Mouse (Mus musculus) brain, embryonic 14.5 days (tissue): ENCODE measurements at regions not wholly inside any gene's neighbourhood (a gene's known extent, or its start where the extent isn't known, plus 50 kb on each side); places are given as distances from the start of the nearest gene placed in this dataset.

ENCODE experiments used
- CTCF ChIP-seq: fragments of 200-500 bp; IDR thresholded peaks from 2 replicates; pipeline ENCODE4 v1.5.1; 2012; ENCODE audit warnings: inconsistent platforms, mild to moderate bottlenecking, moderate library complexity, borderline replicate concordance; ENCODE audit not compliant: insufficient read depth, insufficient read length; ENCODE audit errors: extremely low read depth
- POLR2A ChIP-seq: fragments of 200-500 bp; IDR thresholded peaks from 2 replicates; pipeline ENCODE4 v1.6.1; 2012; ENCODE audit warnings: mild to moderate bottlenecking, inconsistent platforms, borderline replicate concordance; ENCODE audit not compliant: poor library complexity, insufficient read depth, insufficient read length, severe bottlenecking; ENCODE audit errors: extremely low read depth

DNA sequence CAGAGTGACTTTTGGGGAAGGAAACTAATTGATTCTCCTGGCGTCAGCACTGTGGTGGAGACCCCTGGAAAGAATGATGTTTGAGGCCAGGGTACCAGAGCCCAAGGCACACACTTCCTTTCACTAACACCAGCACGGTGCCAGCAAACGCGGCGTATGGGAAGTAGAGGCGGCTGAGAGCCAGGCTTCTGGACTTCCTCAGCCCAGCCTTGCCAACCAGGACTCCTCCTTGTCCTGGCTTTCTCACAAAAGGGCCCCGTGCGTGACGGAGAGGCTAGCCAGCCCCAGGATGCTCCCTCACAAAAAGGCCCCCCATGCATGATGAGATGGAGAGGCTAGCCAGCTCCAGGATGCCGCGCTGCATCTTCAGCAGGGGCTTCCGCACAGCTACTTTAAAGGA, 502.1 kb upstream of the Adam5 start:
- TF ChIP-seq CTCF (no peak), POLR2A (no peak)
